Mouse (Mus musculus): ENCODE data around the gene Fam187b. TPM values are rescaled to one million over a fixed set of nuclear protein-coding genes. Genes with fewer than 3 reads are reported as not detected.
A peak's percentile ranks its signal among the peaks of the same experiment; 100 is the strongest.
"Not testable (repeated sequence)": the region's sequence is repeated elsewhere in the genome, so short reads cannot be mapped to it uniquely, and the experiment has no call there.

The Fam187b gene
- 0.63 and 0.82 TPM in 2 replicates for polyA plus RNA-seq (2015; fragmentation: Nextera tagmentation; extraction: Ambion mirVana)

DNA sequence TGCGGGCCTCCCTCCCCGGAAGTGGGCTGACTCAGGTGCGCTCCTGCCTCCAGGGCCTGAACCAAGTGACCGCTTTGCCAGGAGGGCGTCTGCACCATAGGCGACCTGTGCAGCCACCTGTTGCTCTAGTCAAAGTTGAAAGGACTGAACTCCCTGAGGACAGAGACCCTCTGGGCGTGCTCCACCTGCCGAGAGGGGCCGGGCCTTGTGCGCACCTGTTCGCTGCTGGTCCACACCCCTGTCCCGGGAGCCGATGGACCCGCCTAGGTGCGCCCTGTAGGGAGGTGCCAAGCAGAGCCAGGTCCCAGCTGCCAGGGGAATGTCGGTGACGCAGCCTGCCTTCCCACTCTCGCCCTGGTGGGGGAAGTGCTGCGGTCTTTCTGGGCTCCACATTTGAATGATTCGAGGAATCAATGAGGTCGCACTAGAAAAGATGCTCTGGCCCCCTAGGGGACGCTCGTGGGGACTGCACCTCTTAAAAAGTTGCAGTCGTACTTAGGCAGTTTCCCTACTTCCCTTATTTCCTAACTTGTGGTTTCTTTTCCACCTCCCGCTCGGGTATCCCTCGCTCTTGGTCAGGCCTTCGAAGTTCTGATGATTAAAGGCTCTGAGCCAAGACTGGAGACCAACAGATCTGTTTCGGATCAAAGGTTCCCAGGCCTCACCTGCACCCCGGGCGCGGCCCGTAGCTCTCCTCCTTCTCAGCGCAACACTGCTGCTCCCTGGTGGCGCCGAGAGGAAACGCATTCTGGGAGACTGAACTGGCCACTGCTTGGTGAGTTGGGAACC, at the start of gene Fam187b:
Gene Fam187b, plus strand, starts transcription at position 290 of the 789 bp plus-strand sequence.
- Histone ChIP-seq H3K4me2 (ENCODE audit: low read length) (peak within 1 kb of the TSS; percentile 57), H3K9me3 (ENCODE audit: control insufficient read depth, low read length) (no peaks in the 10 kb centered on the region), H3K4me3 (ENCODE audit: low read length) (peak within 1 kb of the TSS; percentile 35), H3K36me3 (ENCODE audit: control insufficient read depth, insufficient read depth, low read length) (no peaks in the 10 kb centered on the region), H3K27ac (ENCODE audit: low read depth, low read length) (peak within 1 kb of the TSS; percentile 9; the same call in 1 of the 2 replicates), H3K9ac (ENCODE audit: low read depth, low read length) (peak within 1 kb of the TSS; percentile 36; the same call in 1 of the 2 replicates), H3K4me1 (ENCODE audit: control insufficient read depth, insufficient read depth, low read depth, low read length) (peaks cover 6% of the 10 kb centered on the region; the same call in 1 of the 2 replicates), H3K27me3 (replicated peaks; ENCODE audit: control insufficient read depth, insufficient read depth, low read length) (peaks cover 13% of the 10 kb centered on the region)
- WGBS = 0% methylated on average over 34 of the region's 37 CpGs
- peak; percentile 74 for ATAC-seq

DNA sequence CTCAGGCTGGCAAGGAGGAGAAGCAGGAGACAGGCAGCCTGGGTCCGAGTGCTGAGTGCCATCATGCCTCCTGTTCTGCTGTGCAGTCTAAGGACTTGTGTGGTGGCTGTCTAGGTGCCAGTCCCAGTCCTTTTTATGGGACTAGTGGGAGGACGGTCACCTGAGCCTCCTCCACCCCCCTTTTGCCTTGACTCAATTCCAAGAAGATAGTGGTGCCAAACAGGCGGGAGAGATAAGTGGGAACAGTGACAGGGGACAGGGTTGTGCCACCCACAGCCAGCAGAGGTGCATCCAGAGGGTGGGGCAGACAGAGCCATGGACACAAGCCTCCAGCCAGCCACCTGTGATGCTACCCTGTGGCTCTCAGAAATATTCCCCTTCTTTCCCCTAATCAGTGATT, 49.5 kb upstream of the Fam187b start:
- 69% methylated on average over 3 of the region's 3 CpGs for WGBS
- Histone ChIP-seq H3K9me3 (ENCODE audit: control insufficient read depth, low read length) (no peaks in the 10 kb centered on the region), H3K4me2 (ENCODE audit: low read length) (no peak overlapping the region), H3K36me3 (ENCODE audit: control insufficient read depth, insufficient read depth, low read length) (no peaks in the 10 kb centered on the region), H3K9ac (ENCODE audit: low read depth, low read length) (no peak overlapping the region), H3K4me1 (ENCODE audit: control insufficient read depth, insufficient read depth, low read depth, low read length) (no peaks in the 10 kb centered on the region), H3K27ac (ENCODE audit: low read depth, low read length) (no peak overlapping the region), H3K4me3 (ENCODE audit: low read length) (no peak overlapping the region), H3K27me3 (replicated peaks; ENCODE audit: control insufficient read depth, insufficient read depth, low read length) (no peaks in the 10 kb centered on the region)
- no peak for ATAC-seq

DNA sequence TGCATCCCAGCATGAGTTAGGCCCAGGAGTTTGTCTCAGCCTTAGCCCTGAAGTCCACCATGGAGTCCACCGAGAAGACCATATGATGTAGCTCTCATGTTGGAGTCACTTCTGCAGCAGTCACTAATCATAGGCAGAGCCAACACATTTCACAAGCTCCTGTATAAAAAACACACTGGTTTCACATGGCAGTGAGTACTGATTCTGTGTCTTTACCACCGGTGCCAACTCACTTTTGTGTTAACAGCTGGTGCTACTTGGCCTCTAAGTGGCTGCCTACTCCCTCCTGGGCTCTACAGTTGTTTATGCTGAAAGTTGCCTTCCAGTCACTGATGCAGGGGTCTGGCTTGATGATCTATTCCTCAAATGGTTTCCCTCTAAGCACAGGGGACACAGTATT, 49.0 kb upstream of the Fam187b start, which contains the start of gene Hamp2:
Gene Hamp2, minus strand, starts transcription at position 101 of the 400 bp plus-strand sequence.
- WGBS = 84% methylated on average over 2 of the region's 2 CpGs
- H3K9me3 ChIP-seq (ENCODE audit: control insufficient read depth, low read length); ATAC-seq; H3K27ac ChIP-seq (ENCODE audit: low read depth, low read length); H3K4me1 ChIP-seq (ENCODE audit: control insufficient read depth, insufficient read depth, low read depth, low read length); H3K9ac ChIP-seq (ENCODE audit: low read depth, low read length); H3K27me3 ChIP-seq (replicated peaks; ENCODE audit: control insufficient read depth, insufficient read depth, low read length); H3K4me3 ChIP-seq (ENCODE audit: low read length); H3K4me2 ChIP-seq (ENCODE audit: low read length); H3K36me3 ChIP-seq (ENCODE audit: control insufficient read depth, insufficient read depth, low read length): not testable (repeated sequence)

DNA sequence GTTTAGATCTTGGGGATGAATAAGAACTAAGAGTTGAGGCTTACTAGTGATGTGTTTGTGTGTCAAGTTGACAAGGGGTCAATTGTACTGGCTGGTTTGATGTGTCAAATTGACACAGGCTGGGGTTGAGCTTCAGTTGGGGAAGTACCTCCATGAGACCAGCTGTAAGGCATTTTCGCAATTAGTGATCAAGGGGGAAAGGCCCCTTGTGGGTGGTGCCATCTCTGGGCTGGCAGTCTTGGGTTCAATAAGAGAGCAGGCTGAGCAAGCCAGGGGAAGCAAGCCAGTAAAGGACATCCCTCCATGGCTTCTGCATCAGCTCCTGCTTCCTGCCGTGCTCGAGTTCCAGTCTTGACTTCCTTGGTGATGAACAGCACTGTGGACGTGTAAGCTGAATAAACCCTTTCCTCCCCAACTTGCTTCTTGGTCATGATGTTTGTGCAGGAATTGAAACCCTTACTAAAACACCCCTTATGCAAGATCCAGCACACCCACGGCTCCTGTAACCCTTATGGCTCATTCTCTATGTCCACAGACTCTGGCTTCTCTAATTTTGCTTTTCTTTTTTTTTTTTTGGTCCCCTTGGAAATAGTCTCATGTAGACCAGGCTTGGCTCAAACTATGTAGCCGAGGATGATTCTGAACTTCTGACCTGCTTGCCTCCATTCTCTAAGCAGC, 38.0 kb upstream of the Fam187b start:
- not testable (repeated sequence) for H3K9ac ChIP-seq (ENCODE audit: low read depth, low read length); H3K4me2 ChIP-seq (ENCODE audit: low read length); H3K27me3 ChIP-seq (replicated peaks; ENCODE audit: control insufficient read depth, insufficient read depth, low read length); ATAC-seq; H3K4me3 ChIP-seq (ENCODE audit: low read length); H3K9me3 ChIP-seq (ENCODE audit: control insufficient read depth, low read length); H3K36me3 ChIP-seq (ENCODE audit: control insufficient read depth, insufficient read depth, low read length); H3K4me1 ChIP-seq (ENCODE audit: control insufficient read depth, insufficient read depth, low read depth, low read length); H3K27ac ChIP-seq (ENCODE audit: low read depth, low read length)
- WGBS = 82% methylated on average over 6 of the region's 6 CpGs

DNA sequence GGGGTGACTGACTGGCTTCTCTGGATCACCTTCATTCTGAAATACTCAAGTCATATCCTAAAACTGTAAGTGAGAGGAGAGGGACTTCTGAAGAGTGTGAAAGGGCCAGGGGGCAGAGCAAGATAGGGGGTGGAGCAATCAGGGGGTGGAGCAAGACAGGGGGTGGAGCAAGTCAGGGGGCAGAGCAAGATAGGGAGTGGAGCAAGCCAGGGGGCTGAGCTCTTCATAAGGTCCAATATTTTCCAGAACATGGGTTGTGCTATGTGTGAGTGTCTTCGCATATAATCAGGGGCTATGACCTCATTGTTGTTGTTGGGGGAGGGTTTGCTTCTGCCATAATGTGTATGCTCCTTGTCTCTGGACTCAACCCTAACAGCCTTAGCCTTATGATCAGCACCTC, 33.5 kb upstream of the Fam187b start:
- H3K27me3 ChIP-seq (replicated peaks; ENCODE audit: control insufficient read depth, insufficient read depth, low read length); H3K4me2 ChIP-seq (ENCODE audit: low read length); ATAC-seq; H3K4me3 ChIP-seq (ENCODE audit: low read length); H3K4me1 ChIP-seq (ENCODE audit: control insufficient read depth, insufficient read depth, low read depth, low read length); H3K27ac ChIP-seq (ENCODE audit: low read depth, low read length); H3K9me3 ChIP-seq (ENCODE audit: control insufficient read depth, low read length); H3K36me3 ChIP-seq (ENCODE audit: control insufficient read depth, insufficient read depth, low read length); H3K9ac ChIP-seq (ENCODE audit: low read depth, low read length): not testable (repeated sequence)
- WGBS = 93% methylated on average over 1 of the region's 1 CpGs

DNA sequence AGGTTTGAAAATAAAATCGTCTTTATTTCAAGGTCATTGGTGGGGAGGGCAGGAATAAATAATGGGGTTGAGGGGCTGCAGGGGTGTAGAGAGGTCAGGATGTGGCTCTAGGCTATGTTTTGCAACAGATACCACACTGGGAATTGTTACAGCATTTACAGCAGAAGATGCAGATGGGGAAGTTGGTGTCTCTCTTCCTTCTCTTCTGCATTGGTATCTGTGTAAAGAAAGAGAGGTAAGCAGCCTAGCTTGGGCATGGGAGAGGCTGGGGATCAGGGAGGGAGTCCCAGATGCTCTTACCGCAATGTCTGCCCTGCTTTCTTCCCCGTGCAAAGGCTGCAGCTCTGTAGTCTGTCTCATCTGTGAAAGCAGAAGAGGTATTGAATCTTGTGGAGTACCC, 31.2 kb upstream of the Fam187b start:
- not testable (repeated sequence) for H3K4me1 ChIP-seq (ENCODE audit: control insufficient read depth, insufficient read depth, low read depth, low read length); ATAC-seq; H3K27ac ChIP-seq (ENCODE audit: low read depth, low read length); H3K9ac ChIP-seq (ENCODE audit: low read depth, low read length); H3K9me3 ChIP-seq (ENCODE audit: control insufficient read depth, low read length); H3K36me3 ChIP-seq (ENCODE audit: control insufficient read depth, insufficient read depth, low read length); H3K4me2 ChIP-seq (ENCODE audit: low read length); H3K27me3 ChIP-seq (replicated peaks; ENCODE audit: control insufficient read depth, insufficient read depth, low read length); H3K4me3 ChIP-seq (ENCODE audit: low read length)
- 54% methylated on average over 3 of the region's 3 CpGs for WGBS

DNA sequence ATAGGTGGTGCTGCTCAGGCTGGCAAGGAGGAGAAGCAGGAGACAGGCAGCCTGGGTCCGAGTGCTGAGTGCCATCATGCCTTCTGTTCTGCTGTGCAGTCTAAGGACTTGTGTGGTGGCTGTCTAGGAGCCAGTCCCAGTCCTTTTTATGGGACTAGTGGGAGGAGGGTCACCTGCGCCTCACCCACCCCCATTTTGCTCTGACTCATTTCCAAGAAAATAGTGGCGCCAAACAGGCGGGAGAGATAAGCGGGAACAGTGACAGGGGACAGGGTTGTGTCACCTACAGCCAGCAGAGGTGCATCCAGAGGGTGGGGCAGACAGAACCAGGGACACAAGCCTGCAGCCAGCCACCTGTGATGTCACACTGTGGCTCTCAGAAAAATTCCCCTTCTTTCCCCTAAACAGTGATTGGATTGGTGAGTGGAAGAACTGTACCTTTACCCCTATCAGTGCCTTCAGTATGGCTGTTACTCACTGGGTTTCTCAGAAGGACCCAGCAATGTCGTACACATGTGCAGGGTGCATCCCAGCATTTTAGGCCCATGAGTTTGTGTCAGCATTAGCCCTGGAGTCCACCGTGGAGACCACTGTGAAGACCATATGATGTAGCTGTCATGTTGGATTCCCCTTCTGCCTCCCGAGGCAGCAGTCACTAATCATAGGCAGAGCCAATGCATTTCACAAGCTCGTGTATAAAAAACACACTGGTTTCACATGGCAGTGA, 29.5 kb upstream of the Fam187b start, which contains the start of gene Hamp:
Gene Hamp, minus strand, starts transcription at position 124 of the 727 bp plus-strand sequence.
- no peak within 1 kb of the TSS for H3K27ac ChIP-seq (ENCODE audit: low read depth, low read length)
- no peak within 1 kb of the TSS for H3K4me2 ChIP-seq (ENCODE audit: low read length)
- H3K9ac ChIP-seq (ENCODE audit: low read depth, low read length) = no peak within 1 kb of the TSS
- peak; percentile 27; the same call in 1 of the 2 replicates for ATAC-seq
- WGBS = 70% methylated on average over 9 of the region's 9 CpGs
- H3K36me3 ChIP-seq (ENCODE audit: control insufficient read depth, insufficient read depth, low read length) = peaks cover 6% of the 10 kb centered on the region; the same call in 1 of the 2 replicates
- no peaks in the 10 kb centered on the region for H3K27me3 ChIP-seq (replicated peaks; ENCODE audit: control insufficient read depth, insufficient read depth, low read length)
- no peaks in the 10 kb centered on the region for H3K4me1 ChIP-seq (ENCODE audit: control insufficient read depth, insufficient read depth, low read depth, low read length)
- H3K4me3 ChIP-seq (ENCODE audit: low read length) = no peak within 1 kb of the TSS
- no peaks in the 10 kb centered on the region for H3K9me3 ChIP-seq (ENCODE audit: control insufficient read depth, low read length)

DNA sequence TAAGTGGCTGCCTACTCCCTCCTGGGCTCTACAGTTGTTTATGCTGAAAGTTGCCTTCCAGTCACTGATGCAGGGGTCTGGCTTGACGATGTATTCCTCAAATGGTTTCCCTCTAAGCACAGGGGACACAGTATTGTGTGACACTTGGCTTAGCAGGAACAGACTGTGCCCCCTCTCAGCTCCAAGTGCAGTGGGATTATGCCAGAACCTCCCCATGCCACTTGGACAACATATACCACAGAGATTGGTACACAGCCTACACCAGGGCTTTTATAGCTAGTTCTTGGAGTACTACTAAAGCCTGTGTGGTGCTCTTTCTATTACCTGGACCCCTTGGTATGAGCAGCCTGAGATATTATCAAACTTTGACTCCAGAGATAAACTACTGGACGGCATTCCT, 28.9 kb upstream of the Fam187b start:
- not testable (repeated sequence) for H3K9me3 ChIP-seq (ENCODE audit: control insufficient read depth, low read length); H3K27ac ChIP-seq (ENCODE audit: low read depth, low read length); H3K4me2 ChIP-seq (ENCODE audit: low read length); H3K27me3 ChIP-seq (replicated peaks; ENCODE audit: control insufficient read depth, insufficient read depth, low read length); H3K4me1 ChIP-seq (ENCODE audit: control insufficient read depth, insufficient read depth, low read depth, low read length); H3K36me3 ChIP-seq (ENCODE audit: control insufficient read depth, insufficient read depth, low read length); H3K4me3 ChIP-seq (ENCODE audit: low read length); H3K9ac ChIP-seq (ENCODE audit: low read depth, low read length)
- ATAC-seq = 0 out of 2 replicates have a peak, but pooled peaks have one; percentile 6
- WGBS = 68% methylated on average over 2 of the region's 2 CpGs

DNA sequence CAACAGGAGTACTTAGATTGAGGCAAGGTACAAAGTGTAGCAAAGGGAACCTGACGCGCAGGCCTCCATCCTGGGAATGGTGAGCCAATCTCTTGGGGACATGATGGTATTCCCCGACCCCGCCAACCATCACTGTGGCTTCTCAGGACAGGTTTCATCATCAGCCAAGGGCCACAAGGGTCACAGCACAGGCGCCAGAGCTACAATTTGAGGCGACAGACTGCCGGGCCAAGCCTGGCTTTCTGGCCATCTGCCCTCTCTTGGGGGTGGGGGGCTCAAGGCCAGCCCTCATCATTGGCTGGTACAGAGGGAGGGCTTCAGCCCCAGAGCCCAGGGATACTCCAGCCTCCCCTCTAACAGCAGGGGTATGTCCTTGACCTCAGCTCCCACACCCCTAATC, 28.1 kb upstream of the Fam187b start:
- H3K27ac ChIP-seq (ENCODE audit: low read depth, low read length); H3K9me3 ChIP-seq (ENCODE audit: control insufficient read depth, low read length); H3K4me2 ChIP-seq (ENCODE audit: low read length); H3K9ac ChIP-seq (ENCODE audit: low read depth, low read length); H3K4me3 ChIP-seq (ENCODE audit: low read length); H3K4me1 ChIP-seq (ENCODE audit: control insufficient read depth, insufficient read depth, low read depth, low read length); H3K36me3 ChIP-seq (ENCODE audit: control insufficient read depth, insufficient read depth, low read length); ATAC-seq; H3K27me3 ChIP-seq (replicated peaks; ENCODE audit: control insufficient read depth, insufficient read depth, low read length): not testable (repeated sequence)
- 86% methylated on average over 7 of the region's 7 CpGs for WGBS
